Mouse (Mus musculus): ENCODE data around the gene Srp54b. TPM values are rescaled to one million over a fixed set of nuclear protein-coding genes. Genes with fewer than 3 reads are reported as not detected.
"Not testable (repeated sequence)": the region's sequence is repeated elsewhere in the genome, so short reads cannot be mapped to it uniquely, and the experiment has no call there.

Srp54b gene
- total and polyA plus RNA-seq, 3 experiments, result 85.8 to 110 TPM; not detected in 1

GRCm38 (mm10) chr12:55167034-55167557 lies 12.2 kb downstream of the Srp54b start:
- not testable (repeated sequence) for DNase-seq (ENCODE audit: low read depth, low spot score)

DNA sequence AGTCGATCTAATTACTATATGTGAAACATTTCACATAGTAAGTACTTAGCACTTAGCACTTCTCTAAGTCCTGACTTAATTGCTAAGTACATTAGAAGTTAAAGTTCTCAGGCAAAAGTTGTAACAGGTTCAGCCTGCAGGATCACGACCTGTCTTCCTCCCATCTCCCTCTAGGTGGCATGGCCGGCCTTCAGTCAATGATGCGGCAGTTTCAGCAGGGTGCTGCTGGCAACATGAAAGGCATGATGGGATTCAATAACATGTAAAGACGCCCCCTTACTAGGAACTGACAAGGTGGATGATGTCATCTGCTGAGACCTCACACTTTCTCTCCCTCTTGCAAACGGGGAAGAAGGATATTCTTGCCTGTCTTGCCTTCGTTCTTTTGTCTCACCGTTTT lies 32.8 kb downstream of the Srp54b start:
- DNase-seq (ENCODE audit: low read depth, low spot score); H3K4me1 ChIP-seq (ENCODE audit: control insufficient read depth in 1 of 2, insufficient read depth in 2 of 2, low read length in 2 of 2); H3K9me3 ChIP-seq (replicated peaks; ENCODE audit: insufficient read depth, low read length); H3K27ac ChIP-seq (ENCODE audit: control insufficient read depth, low read depth, low read length); H3K36me3 ChIP-seq (ENCODE audit: control insufficient read depth in 1 of 2, insufficient read depth in 2 of 2, low read length in 2 of 2); H3K27me3 ChIP-seq (ENCODE audit: control insufficient read depth in 1 of 2, insufficient read depth in 2 of 2, low read length in 2 of 2); H3K79me2 ChIP-seq (ENCODE audit: control insufficient read depth, insufficient read depth, low read length, poor library complexity); H3K9ac ChIP-seq (ENCODE audit: control insufficient read depth, low read depth, low read length, poor library complexity, severe bottlenecking); H3K4me3 ChIP-seq (ENCODE audit: control insufficient read depth in 1 of 2, insufficient read depth in 1 of 2, low read depth in 2 of 2, low read length in 2 of 2): not testable (repeated sequence)

More at GRCm38 (mm10) chr12:55167034-55167557, 12.2 kb downstream of the Srp54b start:
- not testable (repeated sequence) for H3K27ac ChIP-seq (ENCODE audit: control insufficient read depth, low read depth, low read length); H3K4me3 ChIP-seq (ENCODE audit: control insufficient read depth in 1 of 2, insufficient read depth in 1 of 2, low read depth in 2 of 2, low read length in 2 of 2); H3K9me3 ChIP-seq (replicated peaks; ENCODE audit: insufficient read depth, low read length); H3K4me1 ChIP-seq (ENCODE audit: control insufficient read depth in 1 of 2, insufficient read depth in 2 of 2, low read length in 2 of 2); H3K9ac ChIP-seq (ENCODE audit: control insufficient read depth, low read depth, low read length, poor library complexity, severe bottlenecking); H3K27me3 ChIP-seq (ENCODE audit: control insufficient read depth in 1 of 2, insufficient read depth in 2 of 2, low read length in 2 of 2); H3K79me2 ChIP-seq (ENCODE audit: control insufficient read depth, insufficient read depth, low read length, poor library complexity); H3K36me3 ChIP-seq (ENCODE audit: control insufficient read depth in 1 of 2, insufficient read depth in 2 of 2, low read length in 2 of 2)

- H3K27me3 ChIP-seq (ENCODE audit: control insufficient read depth in 1 of 2, insufficient read depth in 2 of 2, low read length in 2 of 2); H3K4me1 ChIP-seq (ENCODE audit: control insufficient read depth in 1 of 2, insufficient read depth in 2 of 2, low read length in 2 of 2); H3K79me2 ChIP-seq (ENCODE audit: control insufficient read depth, insufficient read depth, low read length, poor library complexity); H3K4me3 ChIP-seq (ENCODE audit: control insufficient read depth in 1 of 2, insufficient read depth in 1 of 2, low read depth in 2 of 2, low read length in 2 of 2); H3K36me3 ChIP-seq (ENCODE audit: control insufficient read depth in 1 of 2, insufficient read depth in 2 of 2, low read length in 2 of 2); H3K27ac ChIP-seq (ENCODE audit: control insufficient read depth, low read depth, low read length); DNase-seq (ENCODE audit: low read depth, low spot score); H3K9ac ChIP-seq (ENCODE audit: control insufficient read depth, low read depth, low read length, poor library complexity, severe bottlenecking); H3K9me3 ChIP-seq (replicated peaks; ENCODE audit: insufficient read depth, low read length): not testable (repeated sequence)
Measured at GRCm38 (mm10) chr12:55189127-55189526, 34.2 kb downstream of the Srp54b start.

DNA sequence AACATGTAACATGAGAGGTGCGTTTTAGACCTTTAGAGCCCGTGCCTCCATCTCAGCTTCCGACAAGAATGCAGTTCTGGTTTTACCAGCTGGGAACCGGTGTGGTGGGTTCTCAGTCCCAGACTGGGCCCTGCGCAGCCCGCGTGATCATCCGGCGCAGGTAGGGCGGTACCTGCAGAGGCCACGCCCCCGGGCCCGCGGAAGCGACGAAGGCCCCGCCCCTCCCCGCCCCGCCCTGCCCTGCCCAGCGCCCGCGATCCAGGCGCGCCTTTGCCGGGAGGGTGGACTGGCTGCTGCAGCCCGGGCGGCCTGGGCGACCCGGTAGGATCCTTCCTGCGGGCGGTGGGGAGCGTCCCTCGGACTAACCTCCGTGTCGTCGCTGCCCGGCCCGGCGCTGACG lies 44.4 kb downstream of the Srp54b start, which contains the start of gene 1700047I17Rik2:
1700047I17Rik2 (plus strand) TSS at position 287 of the 400 bp plus-strand sequence.
- not testable (repeated sequence) for H3K27me3 ChIP-seq (ENCODE audit: control insufficient read depth in 1 of 2, insufficient read depth in 2 of 2, low read length in 2 of 2); H3K36me3 ChIP-seq (ENCODE audit: control insufficient read depth in 1 of 2, insufficient read depth in 2 of 2, low read length in 2 of 2); H3K4me1 ChIP-seq (ENCODE audit: control insufficient read depth in 1 of 2, insufficient read depth in 2 of 2, low read length in 2 of 2); H3K9ac ChIP-seq (ENCODE audit: control insufficient read depth, low read depth, low read length, poor library complexity, severe bottlenecking); H3K9me3 ChIP-seq (replicated peaks; ENCODE audit: insufficient read depth, low read length); H3K4me3 ChIP-seq (ENCODE audit: control insufficient read depth in 1 of 2, insufficient read depth in 1 of 2, low read depth in 2 of 2, low read length in 2 of 2); H3K27ac ChIP-seq (ENCODE audit: control insufficient read depth, low read depth, low read length); H3K79me2 ChIP-seq (ENCODE audit: control insufficient read depth, insufficient read depth, low read length, poor library complexity); DNase-seq (ENCODE audit: low read depth, low spot score)

GRCm38 (mm10) chr12:55199799-55200198 lies 44.9 kb downstream of the Srp54b start:
- H3K36me3 ChIP-seq (ENCODE audit: control insufficient read depth in 1 of 2, insufficient read depth in 2 of 2, low read length in 2 of 2); H3K27ac ChIP-seq (ENCODE audit: control insufficient read depth, low read depth, low read length): not testable (repeated sequence)

GRCm38 (mm10) chr12:55212944-55213343 lies 58.0 kb downstream of the Srp54b start:
- H3K79me2 ChIP-seq (ENCODE audit: control insufficient read depth, insufficient read depth, low read length, poor library complexity); H3K9ac ChIP-seq (ENCODE audit: control insufficient read depth, low read depth, low read length, poor library complexity, severe bottlenecking); H3K27me3 ChIP-seq (ENCODE audit: control insufficient read depth in 1 of 2, insufficient read depth in 2 of 2, low read length in 2 of 2); H3K9me3 ChIP-seq (replicated peaks; ENCODE audit: insufficient read depth, low read length); H3K36me3 ChIP-seq (ENCODE audit: control insufficient read depth in 1 of 2, insufficient read depth in 2 of 2, low read length in 2 of 2); H3K27ac ChIP-seq (ENCODE audit: control insufficient read depth, low read depth, low read length); H3K4me1 ChIP-seq (ENCODE audit: control insufficient read depth in 1 of 2, insufficient read depth in 2 of 2, low read length in 2 of 2); H3K4me3 ChIP-seq (ENCODE audit: control insufficient read depth in 1 of 2, insufficient read depth in 1 of 2, low read depth in 2 of 2, low read length in 2 of 2); DNase-seq (ENCODE audit: low read depth, low spot score): not testable (repeated sequence)

More at GRCm38 (mm10) chr12:55199799-55200198, 44.9 kb downstream of the Srp54b start:
- H3K4me3 ChIP-seq (ENCODE audit: control insufficient read depth in 1 of 2, insufficient read depth in 1 of 2, low read depth in 2 of 2, low read length in 2 of 2); H3K4me1 ChIP-seq (ENCODE audit: control insufficient read depth in 1 of 2, insufficient read depth in 2 of 2, low read length in 2 of 2); H3K79me2 ChIP-seq (ENCODE audit: control insufficient read depth, insufficient read depth, low read length, poor library complexity); H3K27me3 ChIP-seq (ENCODE audit: control insufficient read depth in 1 of 2, insufficient read depth in 2 of 2, low read length in 2 of 2); H3K9ac ChIP-seq (ENCODE audit: control insufficient read depth, low read depth, low read length, poor library complexity, severe bottlenecking); DNase-seq (ENCODE audit: low read depth, low spot score); H3K9me3 ChIP-seq (replicated peaks; ENCODE audit: insufficient read depth, low read length): not testable (repeated sequence)

DNA sequence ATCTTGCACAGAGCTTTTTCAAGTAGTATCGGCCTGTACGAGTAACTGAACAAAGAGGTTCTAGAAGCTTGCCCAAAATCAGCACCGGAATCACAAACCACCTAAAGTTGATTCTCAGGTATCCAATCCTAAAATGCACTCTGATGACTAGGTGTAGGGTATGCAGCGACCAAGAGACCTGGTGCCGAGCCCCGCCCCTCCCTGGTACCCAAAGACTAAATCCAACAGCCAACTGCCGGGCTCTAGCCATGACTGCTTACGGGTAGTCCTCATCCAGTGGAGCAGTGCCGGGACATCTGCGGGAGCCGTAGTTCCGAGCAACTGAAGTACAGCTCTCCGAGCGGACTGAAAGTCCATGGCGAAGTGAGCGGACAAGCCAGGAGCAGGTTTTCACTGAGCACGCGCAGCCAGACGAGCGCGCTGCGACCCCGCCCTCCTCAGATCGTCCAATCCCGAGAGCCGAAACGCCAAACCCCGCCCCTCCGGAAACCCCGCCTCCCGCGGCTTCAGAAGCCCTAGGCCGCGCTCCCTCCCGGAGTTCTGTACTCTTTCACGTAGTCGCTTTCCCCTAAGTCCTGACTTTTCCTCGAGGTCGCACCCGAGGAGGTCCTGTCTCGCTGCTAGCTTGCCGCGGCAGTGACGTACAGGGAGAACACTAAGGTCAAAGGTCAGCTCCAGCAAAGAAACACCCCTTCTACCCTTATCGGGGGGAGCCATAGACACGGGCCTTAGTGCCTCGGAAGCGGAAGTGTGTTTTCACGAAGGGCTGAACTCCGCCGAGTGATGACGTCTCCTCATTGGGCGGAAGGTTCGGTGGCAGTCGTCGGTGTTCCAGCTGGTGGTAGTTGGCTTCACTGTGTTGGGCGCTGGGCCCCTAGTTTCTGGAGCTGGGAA lies 75.0 kb downstream of the Srp54b start, which contains the start of gene Srp54c:
Srp54c (plus strand) TSS at position 543 of the 894 bp plus-strand sequence.
- peak within 1 kb of the TSS; percentile 60 for H3K9ac ChIP-seq (ENCODE audit: control insufficient read depth, low read depth, low read length, poor library complexity, severe bottlenecking)

More for the DNA sequence above, 75.0 kb downstream of the Srp54b start, which contains the start of gene Srp54c:
- H3K4me1 ChIP-seq (ENCODE audit: control insufficient read depth in 1 of 2, insufficient read depth in 2 of 2, low read length in 2 of 2); H3K9me3 ChIP-seq (replicated peaks; ENCODE audit: insufficient read depth, low read length); H3K27ac ChIP-seq (ENCODE audit: control insufficient read depth, low read depth, low read length); H3K27me3 ChIP-seq (ENCODE audit: control insufficient read depth in 1 of 2, insufficient read depth in 2 of 2, low read length in 2 of 2); H3K36me3 ChIP-seq (ENCODE audit: control insufficient read depth in 1 of 2, insufficient read depth in 2 of 2, low read length in 2 of 2); H3K79me2 ChIP-seq (ENCODE audit: control insufficient read depth, insufficient read depth, low read length, poor library complexity); DNase-seq (ENCODE audit: low read depth, low spot score): not testable (repeated sequence)
- H3K4me3 ChIP-seq (ENCODE audit: control insufficient read depth in 1 of 2, insufficient read depth in 1 of 2, low read depth in 2 of 2, low read length in 2 of 2), result peak within 1 kb of the TSS; percentile 61 to 62; a peak in 3 of 4 replicates

All from MEL (cell line).